Mouse (Mus musculus): Measurements from ENCODE around the gene Castor2.

DNA sequence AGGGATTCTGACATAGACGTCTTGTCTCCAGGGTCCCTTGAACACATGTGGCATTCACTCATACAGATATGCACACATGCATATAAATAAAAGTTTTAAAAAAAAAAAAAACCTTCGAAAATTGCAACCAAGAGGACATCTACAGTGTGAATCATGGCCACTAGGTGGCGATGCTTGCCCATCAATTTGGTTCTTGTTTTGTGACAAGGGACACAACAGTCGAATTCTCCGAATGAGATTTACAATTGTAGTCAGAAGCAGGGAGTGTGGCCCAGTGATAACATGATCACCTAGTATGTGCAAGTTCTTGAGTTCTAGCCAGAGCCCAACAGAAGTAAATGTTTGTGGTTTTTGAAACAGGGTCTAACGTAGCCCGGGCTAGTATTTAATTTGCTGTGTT is 80.4 kb downstream of the Castor2 start:
- TF ChIP-seq CTCF (IDR thresholded peaks at IDR 0.05; ENCODE audit: extremely low read depth, insufficient read depth, low read length) (peak; percentile 85), POLR2A (IDR thresholded peaks at IDR 0.05; ENCODE audit: extremely low read depth, insufficient read depth, low read length) (no peak)
